Mouse (Mus musculus): ENCODE measurements around the gene Csn2.

The Csn2 gene

DNA sequence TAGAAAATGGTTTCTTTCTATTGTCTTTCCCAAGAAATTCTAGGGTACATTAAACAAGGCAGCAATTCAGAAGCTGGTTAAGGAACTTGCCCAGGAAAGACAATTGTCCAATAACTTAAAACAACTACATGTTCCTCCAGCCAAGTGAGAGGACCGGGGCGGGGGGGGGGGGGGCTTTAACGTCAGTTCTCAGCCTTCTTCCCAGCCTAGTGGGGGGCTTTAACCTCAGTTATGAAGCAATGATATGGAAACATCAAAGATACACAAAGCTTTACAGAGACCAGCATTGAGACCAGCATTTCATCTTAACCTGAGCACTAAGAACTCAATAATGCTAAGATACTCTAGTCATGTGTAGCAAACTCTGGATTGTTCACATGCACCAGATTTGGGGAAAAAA lies at the start of gene Csn2:
Csn2 (minus strand) TSS at position 101 of the 400 bp plus-strand sequence.
- DNase-seq (ENCODE audit: low spot score): no peak

DNA sequence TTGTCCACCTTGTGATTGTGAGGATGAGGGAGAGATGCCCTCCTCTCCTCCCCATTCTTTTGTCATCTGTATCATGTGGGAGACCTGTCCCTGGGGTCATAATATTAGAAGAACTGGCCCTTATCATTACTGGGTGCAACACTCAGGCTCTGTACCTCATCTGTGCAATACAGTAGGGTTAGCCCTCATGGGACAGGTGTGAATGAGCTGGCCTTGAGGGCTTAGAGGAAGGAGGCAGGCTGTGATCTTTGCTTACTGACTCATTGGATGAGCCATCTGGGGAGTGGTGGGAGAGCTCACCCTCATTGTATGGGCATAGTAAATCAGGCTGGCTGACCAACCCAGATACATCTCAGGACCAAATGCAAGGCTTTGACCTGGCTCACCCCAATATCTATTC lies 35.4 kb upstream of the Csn2 start:
- no peak for DNase-seq (ENCODE audit: low spot score)

DNA sequence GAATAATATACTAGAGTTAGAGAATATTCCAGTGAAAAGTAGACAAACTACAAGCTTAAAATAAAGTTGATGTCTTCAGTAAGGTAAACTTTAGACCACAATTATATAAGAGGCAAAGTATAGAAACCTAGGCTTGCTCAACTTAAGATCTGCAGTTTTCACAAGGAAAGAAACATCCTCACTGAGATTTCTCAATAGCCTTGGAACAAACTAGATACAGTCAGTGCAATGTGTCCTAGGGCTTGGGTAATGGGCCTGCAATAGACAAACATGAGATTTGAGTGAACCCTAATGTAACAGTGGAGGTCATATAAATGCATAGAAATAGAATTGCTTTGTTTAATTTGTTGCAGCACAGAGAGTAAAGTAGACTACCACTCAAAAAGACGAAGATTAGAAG lies 6.5 kb upstream of the Csn2 start:
- DNase-seq (ENCODE audit: low spot score): no peak

DNA sequence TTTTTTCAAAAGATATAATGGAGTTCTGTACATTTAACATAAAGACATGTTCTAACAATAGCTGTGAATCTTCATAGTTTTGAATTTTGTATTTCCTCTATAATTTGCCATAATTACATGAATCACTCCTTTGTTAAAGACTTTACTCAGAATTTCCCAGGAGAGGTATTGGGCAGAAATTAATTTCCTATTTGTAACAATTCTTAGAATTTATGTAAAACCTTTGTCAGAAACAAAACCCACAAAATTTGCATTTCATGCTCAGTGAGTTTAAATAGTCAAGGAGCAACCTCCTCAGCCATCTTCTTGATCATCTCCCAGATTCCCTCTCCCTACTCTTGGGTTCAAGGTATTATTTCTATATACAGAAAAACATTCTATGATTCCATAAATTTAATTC lies 33.5 kb downstream of the Csn2 start, which contains the start of gene Csn1s1:
Csn1s1 (plus strand) TSS at position 301 of the 400 bp plus-strand sequence.
- no peak for DNase-seq (ENCODE audit: low spot score)

DNA sequence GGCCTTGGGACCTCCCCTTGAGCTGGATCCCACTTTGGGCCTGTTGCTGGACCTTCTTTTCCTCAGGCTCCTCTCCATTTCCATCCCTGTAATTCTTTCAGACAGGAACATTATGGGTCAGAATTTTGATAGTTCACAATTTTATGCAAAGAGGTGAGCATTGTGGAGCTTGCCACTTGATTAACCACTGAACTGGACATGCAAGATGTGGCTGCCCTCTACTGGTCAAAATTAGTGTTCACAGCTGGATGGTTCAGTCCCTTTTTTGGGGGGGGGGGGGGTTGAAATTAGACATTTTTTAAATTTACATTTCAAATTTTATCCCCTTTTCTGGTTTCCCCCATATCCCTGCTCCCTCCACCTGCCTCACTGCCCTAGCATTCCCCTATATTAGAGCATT lies 56.6 kb downstream of the Csn2 start:
- peak; percentile 21 for DNase-seq (ENCODE audit: low spot score)

All from adipocyte (in vitro differentiated cells).